Mouse (Mus musculus): ENCODE results near the gene Cadps.

Gene Cadps

GRCm38 (mm10) chr14:12391167-12391566 lies 431.7 kb downstream of the Cadps start:
- DNase-seq (ENCODE audit: low read depth, low spot score) = no peak

GRCm38 (mm10) chr14:12388806-12389436 lies 434.0 kb downstream of the Cadps start:
- peak; percentile 23 for DNase-seq (ENCODE audit: low read depth, low spot score)

- no peak for DNase-seq (ENCODE audit: low read depth, low spot score)
Observed at GRCm38 (mm10) chr14:12388192-12388795, 434.6 kb downstream of the Cadps start.

- DNase-seq (ENCODE audit: low read depth, low spot score) = no peak
Observed at GRCm38 (mm10) chr14:12387176-12387575, 435.7 kb downstream of the Cadps start.

- DNase-seq (ENCODE audit: low read depth, low spot score) = no peak
Observed at GRCm38 (mm10) chr14:12377883-12378282, 445.0 kb downstream of the Cadps start.

- DNase-seq (ENCODE audit: low read depth, low spot score) = no peak
Observed at GRCm38 (mm10) chr14:12377289-12377688, 445.6 kb downstream of the Cadps start.

GRCm38 (mm10) chr14:12375451-12375850 lies 447.4 kb downstream of the Cadps start:
- DNase-seq (ENCODE audit: low read depth, low spot score) = no peak

- DNase-seq (ENCODE audit: low read depth, low spot score) = no peak
Observed at GRCm38 (mm10) chr14:12350271-12350916, 472.5 kb downstream of the Cadps start.

GRCm38 (mm10) chr14:12349334-12350090 lies 473.4 kb downstream of the Cadps start:
- no peak for DNase-seq (ENCODE audit: low read depth, low spot score)

- no peak for DNase-seq (ENCODE audit: low read depth, low spot score)
Observed at GRCm38 (mm10) chr14:12348089-12348488, 474.8 kb downstream of the Cadps start, which contains the start of gene Fezf2. Gene Fezf2, minus strand, starts transcription at chr14:12348189.

- no peak for DNase-seq (ENCODE audit: low read depth, low spot score)
Observed at GRCm38 (mm10) chr14:12346865-12347600, 475.8 kb downstream of the Cadps start.

GRCm38 (mm10) chr14:12346011-12346864 lies 476.6 kb downstream of the Cadps start:
- no peak for DNase-seq (ENCODE audit: low read depth, low spot score)

- no peak for DNase-seq (ENCODE audit: low read depth, low spot score)
Observed at GRCm38 (mm10) chr14:12345241-12345921, 477.5 kb downstream of the Cadps start.

- DNase-seq (ENCODE audit: low read depth, low spot score) = no peak
Observed at GRCm38 (mm10) chr14:12344746-12345240, 478.1 kb downstream of the Cadps start.

GRCm38 (mm10) chr14:12344061-12344745 lies 478.7 kb downstream of the Cadps start:
- no peak for DNase-seq (ENCODE audit: low read depth, low spot score)

GRCm38 (mm10) chr14:12343451-12343941 lies 479.4 kb downstream of the Cadps start:
- no peak for DNase-seq (ENCODE audit: low read depth, low spot score)

GRCm38 (mm10) chr14:12342458-12343131 lies 480.3 kb downstream of the Cadps start:
- DNase-seq (ENCODE audit: low read depth, low spot score) = no peak

GRCm38 (mm10) chr14:12341789-12342457 lies 481.0 kb downstream of the Cadps start:
- DNase-seq (ENCODE audit: low read depth, low spot score) = no peak
